Mouse (Mus musculus) C2C12 (cell line): ENCODE data around the gene Gm38655. TPM values are rescaled to one million over a fixed set of nuclear protein-coding genes. Genes with fewer than 3 reads are reported as not detected.
A peak's percentile ranks its signal among the peaks of the same experiment; 100 is the strongest.
"Not testable (repeated sequence)": the region's sequence is repeated elsewhere in the genome, so short reads cannot be mapped to it uniquely, and the experiment has no call there.

Experiments
- H3K27me3 ChIP-seq: one replicate; pipeline ENCODE4 v1.6.1; 2011; ENCODE audit not compliant: control insufficient read depth, insufficient read depth, insufficient read length
- H3K36me3 ChIP-seq: one replicate; pipeline ENCODE4 v1.6.1; 2011; ENCODE audit not compliant: control insufficient read depth, insufficient read depth
- H3K4me3 ChIP-seq: one replicate; pipeline ENCODE4 v1.5.1; 2011; ENCODE audit warnings: mild to moderate bottlenecking, control low read depth; ENCODE audit not compliant: poor library complexity, insufficient read depth, severe bottlenecking
- H3K79me2 ChIP-seq: one replicate; pipeline ENCODE4 v1.6.1; 2011; ENCODE audit not compliant: control insufficient read depth, insufficient read depth
- H3K79me3 ChIP-seq: one replicate; pipeline ENCODE4 v1.6.1; 2011; ENCODE audit warnings: low read depth, control low read depth
- H3ac ChIP-seq: one replicate; pipeline ENCODE3; 2011; ENCODE audit warnings: low read depth; ENCODE audit not compliant: control insufficient read depth, insufficient read length
- CEBPB ChIP-seq: IDR thresholded peaks from one replicate; pipeline ENCODE4 v1.6.1; 2011; ENCODE audit warnings: low read depth, mild to moderate bottlenecking, control low read depth, moderate library complexity
- CTCF ChIP-seq: IDR thresholded peaks from one replicate; pipeline ENCODE4 v1.5.1; 2011; ENCODE audit not compliant: control insufficient read depth, insufficient read depth, insufficient read length
- FOSL1 ChIP-seq: IDR thresholded peaks from one replicate; pipeline ENCODE4 v1.8.0; 2011; ENCODE audit warnings: mild to moderate bottlenecking, low read length; ENCODE audit not compliant: poor library complexity, insufficient read depth, severe bottlenecking
- MAX ChIP-seq: IDR thresholded peaks from one replicate; pipeline ENCODE4 v1.6.1; 2011; ENCODE audit warnings: mild to moderate bottlenecking, control low read depth
- MYOD1 ChIP-seq: IDR thresholded peaks from one replicate; pipeline ENCODE4 v1.6.1; 2011; ENCODE audit warnings: low read depth; ENCODE audit not compliant: control insufficient read depth, insufficient read length
- MYOG ChIP-seq: IDR thresholded peaks from one replicate; pipeline ENCODE4 v1.6.1; 2011; ENCODE audit not compliant: control insufficient read depth, insufficient read length; ENCODE audit errors: extremely low read depth
- USF1 ChIP-seq: IDR thresholded peaks from one replicate; pipeline ENCODE4 v1.6.1; 2011; ENCODE audit warnings: low read depth, mild to moderate bottlenecking, control low read depth, moderate library complexity
- long read RNA-seq, 2 experiments: library from polyadenylated mRNA; unstranded; transcript quantifications; one replicate each; pipeline ENCODE4 v2.0.0; 2019 to 2020
- polyA plus RNA-seq: library from polyadenylated mRNA; unstranded; fragments of >200 nt; fragmentation: generic; extraction: Trizol; gene quantifications from one replicate; pipeline ENCODE4 v1.2.1, GENCODE M21; 2012; ENCODE audit warnings: missing spikeins

The Gm38655 gene
- not detected for polyA plus RNA-seq
- long read RNA-seq, experiment 1: 0 reads
- long read RNA-seq, experiment 2: 0 reads

GRCm38 (mm10) chr17:25175411-25175810 is at the start of gene Gm38655:
TSS of gene Gm38655 (minus strand) at chr17:25175471.
- H3K79me2 ChIP-seq: no peaks in the 10 kb centered on the region
- TF ChIP-seq MYOD1 (no peak), FOSL1 (no peak), MAX (no peak), USF1 (no peak), CTCF (no peak), MYOG (no peak), CEBPB (no peak)
- no peaks in the 10 kb centered on the region for H3K79me3 ChIP-seq
- H3K4me3 ChIP-seq: no peak within 1 kb of the TSS
- no peak within 1 kb of the TSS for H3ac ChIP-seq
- peaks cover 62% of the 10 kb centered on the region for H3K27me3 ChIP-seq
- no peaks in the 10 kb centered on the region for H3K36me3 ChIP-seq

DNA sequence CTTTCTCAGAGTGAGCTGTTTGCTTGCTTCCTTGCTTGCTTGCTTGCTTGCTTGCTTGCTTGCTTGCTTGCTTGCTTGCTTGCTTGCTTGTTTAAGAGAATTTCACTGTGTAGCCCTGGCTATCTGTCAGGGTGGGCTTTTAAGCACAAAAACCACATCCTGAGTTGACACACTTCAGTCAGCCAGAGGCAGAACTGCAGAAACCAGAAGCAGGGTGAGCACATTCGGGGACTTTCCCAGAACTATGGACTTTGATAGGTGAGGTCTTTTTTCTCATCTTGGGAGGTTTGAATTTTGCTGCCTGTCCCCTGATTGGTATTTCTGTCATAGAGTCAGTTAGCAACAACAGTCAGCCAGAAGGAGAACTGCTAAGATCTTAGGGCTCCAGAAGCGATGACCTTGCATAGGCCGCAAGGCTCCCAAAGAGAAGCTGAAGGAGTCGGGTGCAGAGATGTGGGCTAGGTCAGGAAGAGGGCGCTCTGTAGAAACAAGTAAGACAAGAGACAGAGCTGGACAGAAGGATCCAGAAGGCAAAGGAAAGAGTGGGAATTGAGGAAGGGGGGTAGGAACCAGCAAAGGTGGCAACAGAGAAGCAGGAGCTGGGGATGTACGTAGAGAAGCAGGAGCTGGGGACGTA is 49.4 kb upstream of the Gm38655 start:
- Histone ChIP-seq H3K4me3 (no peak overlapping the region), H3K27me3 (no peaks in the 10 kb centered on the region), H3K79me3 (no peaks in the 10 kb centered on the region), H3K79me2 (no peaks in the 10 kb centered on the region), H3ac (no peak overlapping the region), H3K36me3 (no peaks in the 10 kb centered on the region)
- TF ChIP-seq FOSL1 (no peak), USF1 (no peak), CTCF (no peak), MAX (no peak), MYOD1 (no peak), CEBPB (no peak), MYOG (no peak)

- no peaks in the 10 kb centered on the region for H3K79me2 ChIP-seq
- H3K79me3 ChIP-seq: no peaks in the 10 kb centered on the region
- no peaks in the 10 kb centered on the region for H3K27me3 ChIP-seq
- H3ac ChIP-seq: no peak overlapping the region
- TF ChIP-seq CTCF (no peak), MYOG (no peak), FOSL1 (no peak), CEBPB (no peak), USF1 (no peak), MAX (no peak), MYOD1 (no peak)
- H3K4me3 ChIP-seq: no peak overlapping the region
- H3K36me3 ChIP-seq: no peaks in the 10 kb centered on the region
Measured at GRCm38 (mm10) chr17:25222951-25223601, 47.8 kb upstream of the Gm38655 start.

DNA sequence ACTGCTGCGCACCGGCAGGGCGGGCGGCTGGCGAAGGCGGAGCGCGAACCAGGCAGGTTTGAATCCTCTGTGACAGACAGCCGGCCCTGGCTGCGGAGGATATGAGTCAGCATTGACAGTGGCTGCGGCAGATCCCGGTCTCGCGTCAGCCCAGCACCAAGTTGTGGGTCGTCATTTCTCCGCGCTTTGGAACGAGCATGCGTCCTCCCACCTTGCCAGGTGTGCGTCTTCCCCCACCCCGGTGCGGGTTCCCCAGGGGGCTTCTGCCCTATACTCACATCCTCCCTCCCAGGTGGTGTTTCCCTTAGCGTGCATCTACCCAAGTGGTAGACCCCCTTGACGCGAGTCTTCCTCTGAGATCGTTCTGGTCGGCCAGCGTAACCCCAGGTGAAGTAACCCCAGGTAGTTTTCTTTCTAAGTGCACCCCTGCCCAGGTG is 47.3 kb upstream of the Gm38655 start:
- not testable (repeated sequence) for H3K79me2 ChIP-seq, H3K79me3 ChIP-seq, H3K36me3 ChIP-seq, H3ac ChIP-seq, H3K4me3 ChIP-seq, H3K27me3 ChIP-seq

GRCm38 (mm10) chr17:25221821-25222503 is 46.7 kb upstream of the Gm38655 start:
- Histone ChIP-seq H3K79me2 (no peaks in the 10 kb centered on the region), H3K36me3 (no peaks in the 10 kb centered on the region), H3K79me3 (no peaks in the 10 kb centered on the region), H3K27me3 (no peaks in the 10 kb centered on the region), H3K4me3 (peak overlapping the region; percentile 14), H3ac (no peak overlapping the region)
- TF ChIP-seq CTCF: no peak
- no peak for TF ChIP-seq FOSL1
- TF ChIP-seq CEBPB: no peak
- TF ChIP-seq USF1: no peak
- TF ChIP-seq MYOG: no peak
- TF ChIP-seq MYOD1: no peak
- no peak for TF ChIP-seq MAX

DNA sequence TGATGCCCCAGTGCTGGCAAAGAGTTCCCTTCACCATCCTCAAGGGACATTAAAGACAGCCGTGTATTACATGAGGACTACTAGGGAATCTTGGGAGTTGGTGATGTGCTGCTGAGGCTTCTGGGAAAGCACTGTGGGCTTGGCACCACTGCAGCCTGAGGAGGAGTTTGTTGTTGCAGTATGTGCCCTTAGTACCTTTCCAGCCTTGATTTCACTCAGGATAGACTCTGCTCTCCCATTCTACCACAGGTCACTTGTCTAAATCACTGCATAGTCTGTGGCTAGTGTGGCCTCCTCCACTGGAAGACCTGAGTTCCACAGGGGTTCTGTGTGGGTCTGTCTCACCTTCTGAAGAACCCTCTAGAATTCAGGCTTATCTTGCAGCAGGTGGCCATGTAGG is 45.5 kb upstream of the Gm38655 start:
- H3ac ChIP-seq: no peak overlapping the region
- H3K4me3 ChIP-seq: no peak overlapping the region
- H3K27me3 ChIP-seq: no peaks in the 10 kb centered on the region
- peaks cover 2% of the 10 kb centered on the region for H3K36me3 ChIP-seq
- no peaks in the 10 kb centered on the region for H3K79me2 ChIP-seq
- H3K79me3 ChIP-seq: no peaks in the 10 kb centered on the region
- no peak for TF ChIP-seq MYOD1
- no peak for TF ChIP-seq FOSL1
- TF ChIP-seq MAX: no peak
- no peak for TF ChIP-seq CTCF
- no peak for TF ChIP-seq MYOG
- no peak for TF ChIP-seq USF1
- no peak for TF ChIP-seq CEBPB
